In genomic region chr11:44164186-44164585, GRCm38 (mm10) we compare ENCODE assay signal across 30 mouse cellular contexts.
DNase-seq lines count a peak whose midpoint lies in the region; ATAC-seq and TF ChIP-seq lines count a peak whose summit lies in the region.
"Had no signal": no experiment of that assay in that cellular context is flagged by ENCODE, and none has a peak within 500 bp of the region (broad histone marks: within the 10 kb centered on the region; RNA-seq: fewer than 3 reads in every experiment).

No protein-coding gene starts in this region.

- no peak overlapping the region for H3K27ac ChIP-seq in lung, postnatal 0 days (ENCODE audit: low read length)
- peak overlapping the region; percentile 25; the same call in 1 of the 2 replicates for H3K27ac ChIP-seq in embryonic fibroblast, embryonic 13.5 days (ENCODE audit: insufficient read depth, low read length)
- H3K27ac ChIP-seq: embryonic facial prominence, embryonic 12.5 days; embryonic facial prominence, embryonic 15.5 days; forebrain, embryonic 12.5 days; forebrain, embryonic 15.5 days; heart, adult 2 months; heart, embryonic 15.5 days; hindbrain, embryonic 14.5 days; hindbrain, postnatal 0 days had no signal

- no peak for TF ChIP-seq POLR2A in lung, adult 2 months (IDR thresholded peaks at IDR 0.05; ENCODE audit: borderline replicate concordance, extremely low read depth, low read depth, low read length)
- no peak for TF ChIP-seq POLR2A in embryonic fibroblast, embryonic 13.5 days (IDR thresholded peaks at IDR 0.05; ENCODE audit: low read depth, low read length)

- no peak overlapping the region for H3K4me2 ChIP-seq in lung, postnatal 0 days (replicated peaks; ENCODE audit: low read depth, low read length)
- H3K4me2 ChIP-seq: embryonic facial prominence, embryonic 12.5 days; embryonic facial prominence, embryonic 15.5 days; forebrain, embryonic 12.5 days; forebrain, embryonic 15.5 days; heart, embryonic 12.5 days; heart, embryonic 15.5 days; hindbrain, embryonic 14.5 days had no signal

- H3ac ChIP-seq in C2C12 (ENCODE audit: control insufficient read depth, insufficient read length, low read depth): no peak overlapping the region

- 47% methylated on average over 2 of the region's 2 CpGs for WGBS in lung, postnatal 0 days
- 55% methylated on average over 2 of the region's 2 CpGs for WGBS in lung, adult 2 months

- no peak for TF ChIP-seq CTCF in lung, postnatal 0 days (IDR thresholded peaks at IDR 0.05)
- TF ChIP-seq CTCF in lung, adult 2 months (IDR thresholded peaks at IDR 0.05; ENCODE audit: insufficient read depth, low read length): no peak
- no peak for TF ChIP-seq CTCF in C2C12 (IDR thresholded peaks at IDR 0.05; ENCODE audit: control insufficient read depth, insufficient read depth, insufficient read length)
- no peak for TF ChIP-seq CTCF in embryonic fibroblast, embryonic 13.5 days (IDR thresholded peaks at IDR 0.05; ENCODE audit: borderline replicate concordance, insufficient read depth, low read length)

- H3K36me3 ChIP-seq in lung, postnatal 0 days (ENCODE audit: insufficient read depth, low read length): no peaks in the 10 kb centered on the region
- H3K36me3 ChIP-seq in C2C12 (ENCODE audit: control insufficient read depth, insufficient read depth): no peaks in the 10 kb centered on the region
- H3K36me3 ChIP-seq: embryonic facial prominence, embryonic 12.5 days; embryonic facial prominence, embryonic 15.5 days; forebrain, embryonic 12.5 days; forebrain, embryonic 15.5 days; heart, embryonic 12.5 days; heart, embryonic 15.5 days had no signal

- H3K27me3 ChIP-seq in lung, postnatal 0 days (replicated peaks; ENCODE audit: insufficient read depth, low read length): no peaks in the 10 kb centered on the region
- no peaks in the 10 kb centered on the region for H3K27me3 ChIP-seq in C2C12 (ENCODE audit: control insufficient read depth, insufficient read depth, insufficient read length)
- H3K27me3 ChIP-seq: embryonic facial prominence, embryonic 12.5 days; embryonic facial prominence, embryonic 15.5 days; forebrain, embryonic 12.5 days; forebrain, embryonic 15.5 days; heart, embryonic 12.5 days; heart, embryonic 15.5 days; Patski had no signal

- no peaks in the 10 kb centered on the region for H3K79me3 ChIP-seq in C2C12 (ENCODE audit: low read depth)

- no peaks in the 10 kb centered on the region for H3K4me1 ChIP-seq in lung, postnatal 0 days (ENCODE audit: insufficient read depth, low read depth, low read length)
- no peaks in the 10 kb centered on the region for H3K4me1 ChIP-seq in lung, adult 2 months (ENCODE audit: control insufficient read depth, insufficient read depth, low read length)
- H3K4me1 ChIP-seq in embryonic fibroblast, embryonic 13.5 days (ENCODE audit: control insufficient read depth, insufficient read depth, low read length): peaks cover 10% of the 10 kb centered on the region; the same call in 1 of the 2 replicates
- H3K4me1 ChIP-seq: embryonic facial prominence, embryonic 12.5 days; embryonic facial prominence, embryonic 15.5 days; forebrain, embryonic 12.5 days; forebrain, embryonic 15.5 days had no signal

- ATAC-seq in lung, postnatal 0 days: peak; percentile 49
- ATAC-seq: CD4-positive, CD25-positive, alpha-beta regulatory T cell, adult 4 months; forebrain, embryonic 15.5 days; hindbrain, postnatal 0 days; inflammation-experienced regulatory T-cells, adult 6 months; intestine, embryonic 16.5 days; Patski had no signal

- TF ChIP-seq EP300 in lung, postnatal 0 days (IDR thresholded peaks at IDR 0.05): no peak

- DNase-seq in lung, postnatal 0 days (ENCODE audit: low spot score): peak; percentile 45
- DNase-seq in lung, adult 2 months: no peak
- no peak for DNase-seq in right cerebral cortex, postnatal 36 days (ENCODE audit: low spot score in 2 of 2)
- no peak for DNase-seq in ovary, adult 18-20 months (ENCODE audit: low spot score)
- DNase-seq: adrenal gland, postnatal 10 days; adrenal gland, postnatal 36 days; B cell, adult 2 months; cerebellum, adult 11 months; cerebellum, adult 2 months; cerebellum, adult 9-11 months; cerebellum, postnatal 25 days; gastrocnemius, postnatal 25 days; heart, adult 2 months; heart, postnatal 10 days; heart, postnatal 4 days had no signal

- H3K79me2 ChIP-seq in C2C12 (ENCODE audit: control insufficient read depth, insufficient read depth): no peaks in the 10 kb centered on the region

- no peak overlapping the region for H3K4me3 ChIP-seq in lung, postnatal 0 days (ENCODE audit: low read depth, low read length)
- H3K4me3 ChIP-seq in lung, adult 2 months (replicated peaks; ENCODE audit: extremely low read depth, low read depth, low read length): no peak overlapping the region
- H3K4me3 ChIP-seq in C2C12 (ENCODE audit: insufficient read depth, poor library complexity, severe bottlenecking): no peak overlapping the region
- H3K4me3 ChIP-seq in embryonic fibroblast, embryonic 13.5 days (ENCODE audit: insufficient read depth, low read length): no peak overlapping the region
- H3K4me3 ChIP-seq: embryonic facial prominence, embryonic 12.5 days; embryonic facial prominence, embryonic 15.5 days; erythroblast, embryonic 14.5 days; forebrain, embryonic 12.5 days; forebrain, embryonic 15.5 days; heart, adult 2 months; heart, embryonic 12.5 days; heart, embryonic 15.5 days had no signal

- no peaks in the 10 kb centered on the region for H3K9me3 ChIP-seq in lung, postnatal 0 days (ENCODE audit: low read length)
- H3K9me3 ChIP-seq: embryonic facial prominence, embryonic 12.5 days; embryonic facial prominence, embryonic 15.5 days; forebrain, embryonic 12.5 days; forebrain, embryonic 15.5 days; heart, embryonic 12.5 days; heart, embryonic 15.5 days had no signal

- H3K9ac ChIP-seq in lung, postnatal 0 days (replicated peaks; ENCODE audit: low read depth): no peak overlapping the region
- H3K9ac ChIP-seq: embryonic facial prominence, embryonic 12.5 days; embryonic facial prominence, embryonic 15.5 days; forebrain, embryonic 12.5 days; forebrain, embryonic 15.5 days; heart, embryonic 12.5 days; heart, embryonic 15.5 days; hindbrain, embryonic 14.5 days had no signal

TF ChIP-seq in C2C12, 6 proteins besides CTCF, POLR2A, EP300 and RAD21:
- no peak for TF ChIP-seq CEBPB (IDR thresholded peaks at IDR 0.05; ENCODE audit: low read depth)
- TF ChIP-seq FOSL1 (IDR thresholded peaks at IDR 0.05; ENCODE audit: insufficient read depth, low read length, poor library complexity, severe bottlenecking): peak; percentile 48
- no peak for TF ChIP-seq USF1 (IDR thresholded peaks at IDR 0.05; ENCODE audit: low read depth)
- TF ChIP-seq MAX (IDR thresholded peaks at IDR 0.05): no peak
- TF ChIP-seq MYOD1 (IDR thresholded peaks at IDR 0.05; ENCODE audit: control insufficient read depth, insufficient read length, low read depth): no peak
- TF ChIP-seq MYOG (IDR thresholded peaks at IDR 0.05; ENCODE audit: control insufficient read depth, extremely low read depth, insufficient read length): no peak
